Mouse (Mus musculus): ENCODE measurements around the gene Cyp2g1.
"Not testable (repeated sequence)": the region's sequence is repeated elsewhere in the genome, so short reads cannot be mapped to it uniquely, and the experiment has no call there.

DNA sequence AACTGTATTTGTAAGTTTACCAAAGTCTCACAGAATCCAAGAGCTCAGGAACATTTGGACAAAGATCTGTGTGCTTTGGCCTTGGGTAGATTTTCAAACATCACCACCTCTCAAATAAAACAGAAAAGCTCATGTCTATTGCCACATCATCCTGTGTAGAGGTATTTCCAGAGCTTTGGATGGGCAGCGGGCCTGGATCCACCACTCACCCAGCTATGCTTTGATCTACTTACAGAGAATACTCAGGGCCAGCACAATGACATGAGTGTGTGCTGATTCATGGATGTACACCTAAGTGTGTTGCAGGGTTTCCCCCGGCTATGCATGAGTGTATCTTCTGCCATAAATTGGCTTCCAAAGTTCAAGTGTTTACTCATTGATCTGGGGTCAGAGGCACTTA, 34.7 kb downstream of the Cyp2g1 start:
- not testable (repeated sequence) for TF ChIP-seq TAL1, GATA1 (IDR thresholded peaks at IDR 0.05; ENCODE audit: low read length)

Data from erythroblast, embryonic 14.5 days (primary cell).